Mouse (Mus musculus): Measurements from ENCODE around the gene Mvp.

Gene Mvp

DNA sequence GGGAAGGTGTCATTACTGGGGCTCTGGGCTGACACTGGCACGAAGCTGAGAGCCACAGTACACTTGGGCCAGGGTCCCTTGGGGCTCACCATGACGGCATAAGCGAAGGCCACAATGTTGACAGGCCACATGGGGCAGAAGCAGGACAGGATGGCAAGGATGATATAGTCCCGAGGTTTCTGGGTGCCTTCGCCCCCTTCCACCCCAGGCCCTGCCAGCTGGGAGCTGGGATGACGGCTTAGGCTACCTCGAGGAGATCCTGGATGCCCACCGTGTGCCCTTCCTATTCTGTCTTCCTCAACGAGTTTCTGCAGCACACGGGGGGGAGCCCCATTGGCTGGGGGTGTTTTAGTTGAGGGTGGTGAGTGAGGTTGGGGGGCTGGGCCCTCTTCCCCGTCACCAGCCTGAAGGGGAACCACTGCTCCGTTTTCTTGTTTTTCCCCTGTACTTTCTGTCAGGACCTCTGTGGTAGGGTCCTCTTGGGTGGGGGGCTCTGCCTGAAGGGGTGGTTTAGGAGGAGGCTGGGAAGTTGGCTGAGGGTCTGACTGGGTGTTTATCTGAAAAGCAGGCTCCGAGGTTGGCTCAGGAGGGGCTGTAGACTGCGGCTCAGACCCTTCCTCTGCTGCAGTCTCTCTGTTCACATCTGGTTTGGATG is 5.0 kb upstream of the Mvp start:
- no peak for DNase-seq (ENCODE audit: low spot score)

DNA sequence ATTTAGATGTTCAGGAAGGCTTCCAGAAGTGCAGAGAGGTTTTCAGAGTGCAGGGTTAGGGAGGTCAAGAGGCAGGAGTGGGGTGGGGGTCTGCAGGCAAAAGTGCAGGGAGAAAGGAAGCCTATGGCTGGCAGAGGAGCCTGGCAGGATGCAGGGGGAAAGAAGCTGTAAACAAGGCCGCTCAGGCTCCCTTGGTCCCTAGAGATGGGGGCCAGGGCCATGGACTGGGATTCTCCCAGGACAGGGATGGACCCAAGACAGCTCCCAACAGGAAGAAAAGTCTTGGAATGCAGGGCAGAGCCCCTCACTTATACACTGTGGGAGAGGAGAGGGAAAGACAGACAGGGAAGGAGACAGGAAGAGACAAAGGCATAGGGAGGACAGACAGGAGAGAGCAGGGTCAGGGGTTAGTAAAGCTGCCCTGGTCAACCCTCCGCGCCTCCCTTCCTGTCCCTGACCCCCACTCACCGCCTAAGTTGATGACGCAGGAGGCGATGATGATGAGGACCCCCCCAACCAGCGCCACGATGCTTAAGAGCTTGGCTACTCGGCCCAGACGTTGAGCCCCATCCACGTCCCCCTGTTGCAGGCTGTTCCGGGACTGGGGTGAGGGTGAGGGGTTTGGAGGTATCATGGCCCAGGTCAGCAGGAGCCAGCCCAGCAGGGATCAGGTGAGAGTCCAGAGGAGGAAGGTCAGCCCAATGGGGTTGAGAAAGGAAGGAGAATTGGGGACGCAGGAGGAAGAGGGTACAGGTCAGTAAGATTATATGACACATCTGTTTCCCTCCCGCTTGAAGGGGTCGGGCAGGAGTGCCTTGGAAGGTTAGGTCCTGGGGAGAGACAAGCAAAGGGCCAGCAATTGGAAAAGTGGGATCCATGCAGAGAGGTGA is 4.2 kb upstream of the Mvp start:
- no peak for DNase-seq (ENCODE audit: low spot score)

DNA sequence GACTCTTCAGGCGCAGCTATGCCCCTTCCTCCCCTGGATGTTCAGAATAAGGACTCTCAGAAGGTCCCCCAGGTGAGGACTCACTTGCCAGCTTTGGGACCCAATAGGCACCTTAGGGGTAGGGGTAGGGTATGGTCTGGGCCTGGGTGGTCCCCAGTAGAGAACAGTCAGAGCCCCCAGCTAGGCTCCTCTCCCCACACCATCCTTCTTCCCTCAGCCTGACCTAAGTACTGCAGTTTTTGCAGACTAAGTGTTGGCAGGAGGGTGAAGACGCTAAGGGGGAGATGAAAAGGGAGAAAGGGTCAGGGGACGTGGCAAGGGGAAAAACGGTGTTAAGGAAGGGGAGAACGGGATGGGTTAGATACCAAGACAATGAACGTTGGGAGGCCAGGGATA is 3.5 kb upstream of the Mvp start:
- DNase-seq (ENCODE audit: low spot score) = no peak

DNA sequence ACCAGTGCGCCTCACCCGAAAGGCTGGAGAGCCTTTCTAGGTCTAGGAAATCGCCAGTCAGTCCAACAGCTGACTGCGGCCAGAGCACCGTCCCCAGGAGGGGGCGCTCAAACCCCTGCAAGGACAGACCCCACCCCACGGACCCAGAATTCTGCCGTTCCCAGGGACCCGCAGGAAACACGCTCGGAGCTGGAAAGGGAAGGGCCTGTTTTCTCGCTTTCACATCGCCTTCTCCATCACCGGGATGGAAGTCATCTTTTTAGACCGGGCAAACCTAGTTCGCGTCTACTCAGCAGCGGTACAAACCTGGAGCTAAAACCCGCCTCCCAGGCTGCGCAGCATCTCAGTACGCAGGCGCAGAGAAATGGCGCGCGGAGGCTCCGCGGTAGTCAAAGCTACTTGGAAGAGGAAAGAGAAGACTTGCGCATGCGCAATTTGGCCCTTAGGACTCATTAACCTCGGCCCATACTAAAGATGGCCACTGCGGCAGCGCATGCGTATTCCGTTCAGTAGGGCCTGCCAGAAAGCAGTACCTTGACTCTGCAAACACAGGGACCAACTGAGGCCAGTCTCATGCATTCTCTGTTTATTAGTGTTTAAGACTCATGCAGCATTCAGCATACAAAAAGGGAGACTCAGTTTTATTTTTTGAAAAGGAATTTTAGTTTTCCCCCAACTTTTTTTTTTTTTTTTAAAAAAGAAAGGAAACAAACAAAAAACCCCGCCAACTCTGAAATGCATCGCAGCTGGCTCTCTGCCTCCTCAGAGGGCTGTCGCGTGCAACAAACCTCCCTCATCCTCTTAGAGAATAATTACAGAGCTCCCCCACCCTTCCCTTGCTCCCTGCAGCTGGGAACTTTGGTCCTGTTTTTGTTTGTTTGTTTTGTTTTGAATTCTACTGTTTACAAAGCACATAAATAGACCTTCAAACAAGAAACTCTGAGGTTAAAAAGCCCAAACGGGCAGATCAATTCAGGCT is 2.8 kb upstream of the Mvp start, which contains the start of gene Pagr1a:
TSS of gene Pagr1a (minus strand) at position 382 of the 979 bp plus-strand sequence.
- DNase-seq (ENCODE audit: low spot score) = peak; percentile 94

DNA sequence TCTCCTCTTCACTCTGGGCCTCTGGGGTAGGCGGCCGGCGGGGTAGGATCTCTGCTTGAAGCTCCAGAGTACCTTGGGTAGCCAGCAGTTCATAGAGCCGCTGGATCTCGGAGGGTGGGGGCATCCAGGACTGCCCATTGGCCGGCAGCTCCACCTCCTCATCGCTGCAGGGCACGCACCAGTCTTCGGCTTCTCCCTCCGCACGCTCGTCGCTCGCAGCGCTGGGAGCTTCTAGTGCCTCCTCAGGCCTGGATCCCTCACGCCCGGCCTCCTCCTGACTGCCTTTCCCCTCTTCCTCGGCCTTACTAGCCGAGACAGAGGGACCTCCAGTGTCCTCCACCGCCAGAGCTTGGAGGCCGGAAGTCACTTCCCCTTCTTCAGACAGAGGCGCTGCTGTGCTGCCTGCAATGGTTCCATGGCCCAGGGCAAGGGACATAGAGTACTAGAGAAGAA is 2.1 kb upstream of the Mvp start:
- peak; percentile 44 for DNase-seq (ENCODE audit: low spot score)

DNA sequence TGATC is 1.9 kb upstream of the Mvp start, which contains the start of gene Pagr1b:
TSS of gene Pagr1b (minus strand) at position 4 of the 5 bp plus-strand sequence.
- no peak for DNase-seq (ENCODE audit: low spot score)

DNA sequence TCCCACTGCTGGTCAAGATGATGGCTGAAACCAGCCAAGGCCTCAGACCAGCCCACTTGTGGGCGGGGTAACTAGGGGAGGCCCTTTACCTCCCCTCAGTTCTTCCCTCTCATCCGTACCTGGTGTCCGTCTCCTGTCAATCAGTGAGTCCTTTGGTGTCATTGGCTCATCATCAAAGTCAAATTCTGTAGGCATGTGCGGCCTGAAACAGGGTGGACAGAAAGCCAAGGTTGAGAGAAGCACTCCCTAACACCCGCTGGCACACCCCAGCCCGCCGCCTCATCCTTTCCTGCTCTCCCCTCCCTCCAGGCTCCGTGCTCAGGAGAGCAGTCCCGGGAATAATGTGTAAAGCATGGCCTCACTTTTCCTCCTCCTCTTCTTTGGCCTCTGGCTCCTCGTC is 1.7 kb upstream of the Mvp start:
- DNase-seq (ENCODE audit: low spot score) = no peak

DNA sequence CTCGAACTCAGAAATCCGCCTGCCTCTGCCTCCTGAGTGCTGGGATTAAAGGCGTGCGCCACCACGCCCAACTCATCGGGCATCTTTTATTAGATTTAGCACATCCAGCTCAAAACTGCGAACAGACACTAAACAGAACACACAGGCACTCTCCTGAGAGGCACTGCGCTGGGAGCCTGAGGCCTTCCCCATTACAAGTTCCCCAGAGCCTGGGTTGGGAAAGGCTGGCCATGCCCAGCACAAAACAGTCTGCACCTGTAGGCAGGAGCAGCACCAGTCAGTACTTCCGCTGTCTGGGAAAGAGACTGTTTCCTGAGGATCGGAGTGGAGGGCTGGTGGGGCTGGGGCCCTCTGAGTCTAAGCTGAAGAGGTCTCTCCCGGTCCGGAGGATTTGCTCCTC is 572 bp upstream of the Mvp start:
- DNase-seq (ENCODE audit: low spot score) = no peak

DNA sequence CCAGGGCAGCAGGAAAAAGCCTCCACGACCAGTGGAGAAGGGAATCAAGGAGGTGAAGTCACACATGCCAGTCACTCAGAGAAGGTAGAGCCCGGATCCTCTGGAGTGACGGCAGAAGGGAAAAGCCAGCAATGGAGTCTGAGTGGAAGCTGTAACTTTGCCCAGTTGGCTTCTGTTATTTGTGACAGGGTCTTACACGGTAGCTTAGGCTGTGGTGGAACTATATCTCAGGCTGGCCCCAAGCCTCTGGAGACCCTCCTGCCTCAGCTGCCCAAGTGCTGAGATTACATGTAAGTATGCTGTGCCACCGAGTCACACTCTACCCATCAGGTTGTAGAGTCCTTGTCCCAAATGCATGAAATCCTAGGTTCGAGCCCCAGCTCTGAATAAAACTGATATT is 1.0 kb downstream of the Mvp start:
- no peak for DNase-seq (ENCODE audit: low spot score)

DNA sequence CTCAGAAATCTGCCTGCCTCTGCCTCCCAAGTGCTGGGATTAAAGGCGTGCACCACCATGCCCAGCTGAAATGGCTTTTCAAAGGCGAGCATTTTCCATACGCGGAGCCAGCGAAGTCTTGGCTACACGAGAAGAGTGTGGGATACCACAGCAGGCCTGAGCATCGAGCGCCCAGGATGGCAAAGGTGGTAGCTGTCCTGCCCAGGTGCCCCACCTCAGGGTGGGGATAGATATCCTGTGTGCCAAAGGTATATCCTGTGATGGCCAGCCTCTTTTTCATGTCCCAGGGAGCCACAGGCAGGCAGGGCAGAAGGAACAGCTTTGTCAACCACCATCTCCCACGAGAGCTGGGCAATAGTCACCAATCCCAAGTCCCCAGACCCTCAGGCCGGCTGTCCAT is 1.6 kb downstream of the Mvp start:
- no peak for DNase-seq (ENCODE audit: low spot score)

DNA sequence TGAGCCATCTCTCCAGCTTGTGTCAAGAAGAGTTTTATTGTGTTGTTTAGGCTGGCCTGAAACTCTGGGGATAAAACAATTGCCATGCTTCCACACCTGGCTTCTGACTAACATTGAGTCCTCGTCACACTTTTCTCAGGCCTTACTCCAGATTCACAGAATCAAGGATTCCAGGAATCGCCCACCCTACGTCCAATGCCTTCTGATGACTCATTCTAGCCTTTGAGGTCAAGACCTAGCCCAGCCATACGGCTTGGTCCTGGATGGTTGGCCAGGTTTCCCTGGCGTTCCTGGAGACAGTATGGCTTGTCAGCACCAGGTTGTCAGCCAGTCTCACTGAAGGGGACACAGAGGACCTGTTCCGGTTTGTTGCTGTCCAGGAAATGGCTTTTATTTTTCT is 2.0 kb downstream of the Mvp start:
- no peak for DNase-seq (ENCODE audit: low spot score)

DNA sequence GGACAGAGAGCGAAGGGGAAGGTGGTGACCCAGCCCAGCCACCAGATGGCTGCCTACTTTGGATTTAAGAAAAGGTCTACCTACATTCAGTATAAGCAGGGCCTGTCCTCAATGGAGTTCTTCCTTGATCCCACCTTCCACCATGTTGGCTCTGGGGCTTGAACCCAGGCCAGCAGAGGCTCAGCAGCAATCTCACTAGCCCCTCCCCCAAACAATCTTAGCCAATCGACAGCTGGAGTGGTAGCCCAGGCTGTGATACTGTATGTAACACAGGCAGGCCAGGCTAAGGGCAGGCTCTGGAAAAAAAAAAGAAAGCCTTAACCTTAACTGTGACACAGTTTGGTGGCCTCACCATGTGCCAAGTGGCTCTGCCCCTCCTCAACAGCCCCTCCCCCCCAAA is 2.7 kb downstream of the Mvp start:
- no peak for DNase-seq (ENCODE audit: low spot score)

DNA sequence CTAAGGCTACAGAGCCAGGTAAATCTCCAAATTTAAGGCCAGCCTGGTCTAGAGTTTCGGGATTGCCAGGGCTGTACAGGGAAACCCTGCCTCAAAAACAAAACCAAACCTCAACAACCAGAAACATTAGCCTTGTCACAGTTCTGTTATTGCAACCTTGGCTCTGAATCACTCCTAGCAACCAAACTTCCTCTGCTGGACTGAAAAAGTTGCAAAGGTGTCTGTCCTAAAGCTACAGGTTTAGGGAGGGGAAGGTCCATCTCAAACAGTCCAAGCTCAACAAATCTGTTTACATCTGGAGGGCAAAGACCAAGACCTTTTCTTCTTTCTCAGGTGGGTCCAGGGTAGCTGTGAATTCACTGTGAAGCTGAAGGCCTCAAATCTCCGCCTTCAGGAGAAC is 3.4 kb downstream of the Mvp start:
- no peak for DNase-seq (ENCODE audit: low spot score)

DNA sequence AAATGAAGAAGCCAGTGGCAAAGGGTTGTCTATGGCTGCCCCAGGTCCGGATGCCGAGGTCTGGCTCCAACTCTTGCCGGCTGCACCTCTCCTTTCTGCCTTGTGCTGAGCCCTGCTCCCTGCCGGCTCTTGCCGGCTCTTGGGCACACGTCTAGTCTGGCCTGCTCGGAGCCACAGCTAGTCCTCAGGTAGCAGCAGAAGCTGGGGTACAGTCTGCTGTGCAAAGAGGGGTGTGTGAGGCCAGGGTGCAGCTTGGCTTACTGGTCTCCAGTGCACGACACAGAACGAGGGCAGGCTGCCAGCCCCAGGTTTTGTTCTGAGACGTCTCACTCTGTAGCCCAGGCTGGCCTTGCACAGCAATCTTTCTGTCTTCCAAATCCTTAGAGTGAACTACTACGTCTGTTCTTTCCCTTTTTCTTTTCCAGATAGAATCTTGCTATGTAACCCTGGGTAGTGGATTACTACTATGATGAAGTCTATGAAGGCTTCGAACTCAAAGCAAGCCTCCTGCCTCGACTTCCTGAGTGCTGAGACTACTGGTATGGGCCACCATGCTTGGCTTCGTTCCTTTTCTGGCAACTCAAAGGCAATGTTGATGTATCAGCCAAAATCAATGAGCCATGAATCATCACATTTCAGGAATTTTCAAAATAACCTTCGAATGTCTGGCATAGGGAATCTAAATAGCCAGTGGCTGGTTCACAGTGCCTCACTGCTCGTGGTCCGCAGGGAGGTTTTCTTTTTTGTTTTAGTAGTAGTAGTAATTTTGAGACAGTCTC is 4.9 kb downstream of the Mvp start:
- no peak for DNase-seq (ENCODE audit: low spot score)

DNA sequence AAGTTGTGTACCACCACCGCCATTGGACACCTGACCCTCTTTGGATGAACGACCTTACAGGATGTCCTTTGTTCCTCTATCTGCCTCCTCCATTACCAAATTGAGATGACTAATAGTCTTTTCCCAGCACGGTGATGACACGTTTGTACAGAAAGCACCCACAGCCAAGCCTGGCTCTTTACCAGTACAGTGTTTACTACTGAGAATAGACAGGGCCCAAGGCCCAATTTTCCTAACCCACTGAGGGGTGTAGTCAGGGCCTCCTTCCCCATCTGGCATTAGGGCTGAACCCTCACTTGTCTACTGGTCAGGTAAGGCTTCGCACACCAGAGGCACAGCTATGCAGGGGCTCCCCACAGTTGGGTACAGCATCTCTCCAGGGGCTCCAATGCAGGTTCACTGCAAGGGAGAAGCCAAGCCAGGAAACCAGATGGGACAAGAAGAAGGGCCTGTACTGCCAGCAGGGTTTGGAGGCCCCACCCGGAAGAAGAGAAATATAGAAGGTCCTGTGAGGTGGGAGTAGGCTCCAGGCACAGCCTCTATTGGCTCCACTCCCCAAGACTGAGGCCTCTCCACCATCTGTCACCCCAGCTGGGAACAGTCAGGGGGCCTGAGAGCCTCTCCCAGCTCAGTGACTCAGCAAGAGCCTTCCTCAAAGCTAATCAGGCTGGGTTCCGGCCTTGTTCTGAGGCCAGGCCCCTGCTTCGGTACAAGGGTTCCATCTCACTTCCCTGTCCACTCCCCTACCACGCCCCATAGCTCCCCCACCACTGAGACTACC is 6.0 kb downstream of the Mvp start:
- no peak for DNase-seq (ENCODE audit: low spot score)

DNA sequence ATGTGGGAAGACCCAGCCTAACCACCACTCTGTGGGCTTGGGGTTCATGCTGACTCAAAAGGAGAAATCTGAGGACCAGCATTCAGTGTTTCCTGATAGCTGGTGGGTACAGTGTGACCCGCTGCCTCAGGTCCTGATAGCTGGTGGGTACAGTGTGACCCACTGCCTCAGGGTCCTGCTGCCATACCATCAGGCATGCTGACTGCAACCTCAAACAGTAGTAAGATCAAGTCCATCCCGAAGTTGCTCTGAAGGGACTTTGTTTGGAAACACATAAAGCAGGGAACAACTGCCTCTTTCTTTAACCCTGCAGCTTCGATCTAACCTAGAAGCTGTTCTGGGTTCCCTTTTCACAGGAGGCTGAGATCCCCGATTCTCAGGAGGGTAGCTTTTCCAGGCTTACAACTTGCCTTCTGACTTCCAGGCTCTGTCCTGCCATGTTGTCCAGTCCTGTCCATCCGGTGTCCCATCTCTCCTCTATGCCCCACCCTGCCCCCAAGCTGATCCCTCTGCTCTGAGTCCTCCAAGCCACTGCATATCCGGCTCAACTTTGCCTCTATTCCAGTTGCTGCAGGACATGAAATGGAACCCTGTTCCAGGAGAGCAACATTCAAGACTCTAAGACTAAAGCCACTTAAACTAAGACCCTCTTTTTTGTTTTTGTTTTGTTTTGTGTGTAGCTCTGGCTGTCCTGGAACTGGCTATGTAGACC is 7.0 kb downstream of the Mvp start:
- DNase-seq (ENCODE audit: low spot score) = no peak

DNA sequence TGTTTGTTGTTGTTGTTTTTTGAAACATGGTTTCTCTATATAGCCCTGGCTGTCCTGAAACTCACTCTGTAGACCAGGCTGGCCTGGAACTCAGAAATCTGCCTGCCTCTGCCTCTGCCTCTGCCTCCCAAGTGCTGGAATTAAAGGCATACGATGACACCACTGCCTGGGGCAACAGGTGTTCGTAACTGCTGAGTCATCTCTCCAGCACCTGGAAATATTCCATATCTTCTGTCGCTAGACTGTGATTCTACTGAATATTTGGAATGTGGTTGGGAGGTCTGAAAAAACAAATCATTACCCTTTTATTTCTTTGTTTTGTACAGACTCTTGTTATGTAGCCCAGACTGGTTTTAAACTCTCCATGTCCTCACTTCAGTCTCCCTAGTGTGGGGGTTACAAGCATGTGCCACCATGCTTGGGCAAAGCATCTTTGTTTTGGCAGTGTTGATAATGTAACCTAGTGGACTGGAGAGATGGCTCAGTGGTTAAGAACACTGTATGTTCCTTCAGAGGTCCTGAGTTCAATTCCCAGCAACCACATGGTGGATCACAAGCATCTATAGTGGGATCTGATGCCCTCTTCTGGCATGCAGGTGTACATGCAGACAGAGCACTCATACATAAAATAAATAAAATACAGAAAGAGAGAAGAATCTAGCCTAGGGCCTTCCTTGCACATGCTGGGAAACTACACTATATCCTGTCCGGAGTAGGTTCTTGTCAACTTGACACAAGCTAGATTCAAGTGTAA is 10.1 kb downstream of the Mvp start:
- DNase-seq (ENCODE audit: low spot score) = no peak

DNA sequence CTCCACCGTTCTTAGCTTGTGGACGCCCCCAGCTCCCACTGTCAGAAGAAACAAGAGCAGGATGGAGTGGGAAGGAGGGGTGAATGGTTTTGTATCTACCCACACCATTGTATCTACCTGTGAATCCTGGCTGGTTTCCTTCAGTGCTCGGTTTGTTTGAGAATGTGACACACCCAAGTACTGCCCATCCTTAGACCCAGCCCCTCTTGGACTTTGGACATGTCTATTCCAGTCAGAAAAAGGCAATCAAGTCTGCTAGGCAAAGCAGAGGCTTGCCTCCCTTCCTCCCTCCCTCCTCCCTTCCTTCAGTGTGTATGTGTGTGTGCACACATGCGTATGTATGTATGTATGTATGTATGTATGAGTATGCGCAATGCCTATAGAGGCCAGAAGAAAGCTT is 10.8 kb downstream of the Mvp start:
- DNase-seq (ENCODE audit: low spot score) = no peak

DNA sequence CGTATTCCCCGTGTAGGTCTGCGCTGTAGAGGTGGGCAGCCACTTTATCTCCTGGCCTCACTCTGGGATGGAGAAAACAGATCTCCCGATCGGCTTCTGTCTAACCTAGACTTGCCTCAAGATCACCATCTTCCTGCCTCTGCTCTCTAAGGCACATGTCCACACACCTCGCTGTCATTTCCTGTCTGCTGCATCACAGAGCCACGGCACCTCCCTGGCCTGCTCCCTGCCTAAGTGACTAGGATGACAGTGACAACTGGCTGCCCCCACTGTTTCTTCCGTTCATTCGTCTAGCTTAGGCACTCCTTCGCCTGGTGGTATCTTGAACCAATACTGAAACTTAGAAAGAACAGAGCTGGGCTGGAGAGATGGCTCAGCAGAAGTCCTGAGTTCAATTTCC is 14.9 kb downstream of the Mvp start:
- DNase-seq (ENCODE audit: low spot score) = no peak

DNA sequence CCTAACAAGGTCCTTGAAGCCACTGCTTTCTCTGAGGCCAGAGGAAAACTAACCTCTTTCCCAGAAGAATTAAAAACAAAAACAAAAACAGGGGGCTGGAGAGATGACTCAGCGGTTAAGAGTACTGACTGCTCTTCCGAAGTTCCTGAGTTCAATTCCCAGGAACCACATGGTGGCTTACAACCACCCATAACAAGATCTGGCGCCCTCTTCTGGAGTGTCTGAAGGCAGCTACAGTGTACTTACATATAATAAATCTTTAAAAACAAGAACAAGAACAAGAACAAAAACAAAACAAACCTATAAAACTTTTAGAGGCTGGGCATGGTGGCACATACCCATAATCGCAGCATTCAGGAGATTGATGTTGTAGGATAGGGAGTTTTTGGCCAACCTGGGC is 18.0 kb downstream of the Mvp start:
- no peak for DNase-seq (ENCODE audit: low spot score)

Measured in ovary, postnatal 10 days (tissue).